Mouse (Mus musculus) G1E (cell line): Measurements from ENCODE around the gene Ptbp1.

Experiments
- CTCF ChIP-seq: IDR thresholded peaks from 2 replicates; pipeline ENCODE4 v1.5.1; 2012; ENCODE audit warnings: low read depth, low read length, inconsistent platforms, mixed read lengths
- GATA1 ChIP-seq: IDR thresholded peaks from 2 replicates; pipeline ENCODE4 v1.6.1; 2012; ENCODE audit warnings: borderline replicate concordance, low read length, inconsistent platforms, mixed read lengths

DNA sequence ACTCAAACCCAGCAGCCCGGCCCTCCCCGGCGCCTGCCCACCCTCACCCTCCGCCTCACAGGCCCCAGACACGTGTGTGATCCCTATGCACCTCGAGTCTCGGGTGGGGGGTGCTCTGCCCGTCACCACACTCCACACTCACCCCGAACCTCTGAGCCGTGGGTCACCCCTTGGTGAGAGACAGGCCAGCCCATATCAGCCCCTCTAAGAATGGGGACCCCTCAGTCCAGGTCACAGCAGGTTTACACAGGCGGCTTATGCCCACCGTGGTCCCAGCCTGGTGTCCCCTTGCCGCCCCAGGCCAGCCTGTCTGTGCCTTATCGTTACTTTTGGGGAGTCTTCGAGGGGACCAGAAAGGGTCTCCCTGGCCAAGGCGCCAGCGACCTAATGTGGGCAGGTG lies 34.6 kb upstream of the Ptbp1 start:
- TF ChIP-seq GATA1 (no peak), CTCF (no peak)
